Mouse (Mus musculus) ovary, adult 10 weeks (tissue): Measurements from ENCODE around the gene Pes1. TPM values are rescaled to one million over a fixed set of nuclear protein-coding genes. Genes with fewer than 3 reads are reported as not detected.

Experiments used
- polyA plus RNA-seq: library from polyadenylated mRNA; stranded (reverse); fragments of 350-450 nt; fragmentation: Illumina TruSeq; extraction: RNeasy Lipid Tissue Mini Kit (QIAGEN cat#74804); gene quantifications from one replicate; pipeline ENCODE4 v1.2.3, GENCODE M21; 2014

Pes1 gene
- 26.3 TPM for polyA plus RNA-seq

GRCm38 (mm10) chr11:3963610-3964415 is at the start of gene Pes1:
Pes1 (plus strand) TSS chr11:3963975.

GRCm38 (mm10) chr11:3914109-3914840 is 49.5 kb upstream of the Pes1 start, which contains the start of gene Slc35e4:
Slc35e4 (minus strand) TSS chr11:3914664.

GRCm38 (mm10) chr11:3931511-3932211 is 32.1 kb upstream of the Pes1 start, which contains the start of gene Tcn2:
Tcn2 (minus strand) TSS chr11:3932159.

GRCm38 (mm10) chr11:3976678-3977077 is 12.9 kb downstream of the Pes1 start, which contains the start of gene 4930556J24Rik:
4930556J24Rik (minus strand) TSS chr11:3976778.

GRCm38 (mm10) chr11:3983291-3983862 is 19.6 kb downstream of the Pes1 start, which contains the start of gene Gal3st1:
Gal3st1 (plus strand) TSS chr11:3983636.

Other genes starting within 250 kb of the Pes1 start
- 0.57 TPM for gene Osbp2, start 100.1 kb upstream of the Pes1 start, polyA plus RNA-seq
- 0.57 TPM for gene 4921536K21Rik, start 68.9 kb upstream of the Pes1 start, polyA plus RNA-seq
- 6.6 TPM for gene Dusp18, start 68.7 kb upstream of the Pes1 start, polyA plus RNA-seq
- gene Slc35e4, start 49.3 kb upstream of the Pes1 start, polyA plus RNA-seq = 0.23 TPM
- gene Tcn2, start 31.8 kb upstream of the Pes1 start, polyA plus RNA-seq = 1.5 TPM
- not detected for gene 4930556J24Rik, start 12.8 kb downstream of the Pes1 start, polyA plus RNA-seq
- not detected for gene Gal3st1, start 19.7 kb downstream of the Pes1 start, polyA plus RNA-seq
- 0.51 TPM for gene Sec14l4, start 67.5 kb downstream of the Pes1 start, polyA plus RNA-seq
- 15.0 TPM for gene Sec14l3, start 100.9 kb downstream of the Pes1 start, polyA plus RNA-seq
- 3.6 TPM for gene Mtfp1, start 131.5 kb downstream of the Pes1 start, polyA plus RNA-seq
- 0.29 TPM for gene Sec14l2, start 159.4 kb downstream of the Pes1 start, polyA plus RNA-seq
- gene Rnf215, start 171.2 kb downstream of the Pes1 start, polyA plus RNA-seq = 2.9 TPM
- 5.6 TPM for gene Ccdc157, start 196.3 kb downstream of the Pes1 start, polyA plus RNA-seq
- gene Sf3a1, start 196.4 kb downstream of the Pes1 start, polyA plus RNA-seq = 24.9 TPM
- gene Tbc1d10a, start 222.8 kb downstream of the Pes1 start, polyA plus RNA-seq = not detected